Mouse (Mus musculus): ENCODE measurements around the gene Sorl1. TPM values are rescaled to one million over a fixed set of nuclear protein-coding genes. Genes with fewer than 3 reads are reported as not detected.

Sorl1 gene
- polyA plus RNA-seq (2012; rRNA removed): 58.1 and 80.7 TPM in 2 replicates

- DNase-seq: peak; percentile 80
- no peaks in the 10 kb centered on the region for H3K27me3 ChIP-seq (replicated peaks; ENCODE audit: control insufficient read depth, insufficient read depth, low read length)
- H3K4me1 ChIP-seq (ENCODE audit: control insufficient read depth, insufficient read depth, low read length): peaks cover 12% of the 10 kb centered on the region
- H3K27ac ChIP-seq (ENCODE audit: insufficient read depth, low read depth, low read length): peak within 1 kb of the TSS; percentile 72
- TF ChIP-seq CTCF (conservative IDR thresholded peaks at IDR 0.05; ENCODE audit: insufficient read depth, insufficient read length, low read depth, low read length) (peak; percentile 48; the same call in 1 of the 2 replicates), POLR2A (IDR thresholded peaks at IDR 0.05; ENCODE audit: low read depth, low read length) (peak; percentile 16)
- no peaks in the 10 kb centered on the region for H3K36me3 ChIP-seq (ENCODE audit: control insufficient read depth, insufficient read depth, low read length)
- H3K4me3 ChIP-seq (ENCODE audit: insufficient read depth, low read depth, low read length): peak within 1 kb of the TSS; percentile 86
- 4% methylated on average over 90 of the region's 94 CpGs for WGBS
Observed at GRCm38 (mm10) chr9:42123713-42124576, at the start of gene Sorl1. Gene Sorl1 (minus strand): TSS chr9:42124297.

GRCm38 (mm10) chr9:42173781-42174180 lies 49.7 kb upstream of the Sorl1 start:
- DNase-seq: no peak
- no peak for TF ChIP-seq POLR2A (IDR thresholded peaks at IDR 0.05; ENCODE audit: low read depth, low read length)
- no peak for TF ChIP-seq CTCF (conservative IDR thresholded peaks at IDR 0.05; ENCODE audit: insufficient read depth, insufficient read length, low read depth, low read length)
- H3K36me3 ChIP-seq (ENCODE audit: control insufficient read depth, insufficient read depth, low read length): no peaks in the 10 kb centered on the region
- 70% methylated on average over 3 of the region's 3 CpGs for WGBS
- H3K4me1 ChIP-seq (ENCODE audit: control insufficient read depth, insufficient read depth, low read length): no peaks in the 10 kb centered on the region
- H3K27me3 ChIP-seq (replicated peaks; ENCODE audit: control insufficient read depth, insufficient read depth, low read length): no peaks in the 10 kb centered on the region
- no peak overlapping the region for H3K4me3 ChIP-seq (ENCODE audit: insufficient read depth, low read depth, low read length)
- H3K27ac ChIP-seq (ENCODE audit: insufficient read depth, low read depth, low read length): no peak overlapping the region

GRCm38 (mm10) chr9:42169491-42169890 lies 45.4 kb upstream of the Sorl1 start:
- DNase-seq: no peak
- Histone ChIP-seq H3K36me3 (ENCODE audit: control insufficient read depth, insufficient read depth, low read length) (no peaks in the 10 kb centered on the region), H3K27ac (ENCODE audit: insufficient read depth, low read depth, low read length) (no peak overlapping the region), H3K4me1 (ENCODE audit: control insufficient read depth, insufficient read depth, low read length) (no peaks in the 10 kb centered on the region), H3K27me3 (replicated peaks; ENCODE audit: control insufficient read depth, insufficient read depth, low read length) (no peaks in the 10 kb centered on the region), H3K4me3 (ENCODE audit: insufficient read depth, low read depth, low read length) (no peak overlapping the region)
- TF ChIP-seq CTCF (conservative IDR thresholded peaks at IDR 0.05; ENCODE audit: insufficient read depth, insufficient read length, low read depth, low read length) (no peak), POLR2A (IDR thresholded peaks at IDR 0.05; ENCODE audit: low read depth, low read length) (no peak)
- 86% methylated on average over 8 of the region's 8 CpGs for WGBS

GRCm38 (mm10) chr9:42169025-42169424 lies 44.9 kb upstream of the Sorl1 start:
- no peak for DNase-seq
- no peak for TF ChIP-seq POLR2A (IDR thresholded peaks at IDR 0.05; ENCODE audit: low read depth, low read length)
- TF ChIP-seq CTCF (conservative IDR thresholded peaks at IDR 0.05; ENCODE audit: insufficient read depth, insufficient read length, low read depth, low read length): no peak

GRCm38 (mm10) chr9:42164930-42165329 lies 40.8 kb upstream of the Sorl1 start:
- no peak overlapping the region for H3K27ac ChIP-seq (ENCODE audit: insufficient read depth, low read depth, low read length)
- H3K36me3 ChIP-seq (ENCODE audit: control insufficient read depth, insufficient read depth, low read length): no peaks in the 10 kb centered on the region
- no peak overlapping the region for H3K4me3 ChIP-seq (ENCODE audit: insufficient read depth, low read depth, low read length)
- no peak for DNase-seq
- 0 out of 2 replicates have a peak, but pooled peaks have one; percentile 3 for TF ChIP-seq CTCF (conservative IDR thresholded peaks at IDR 0.05; ENCODE audit: insufficient read depth, insufficient read length, low read depth, low read length)
- no peak for TF ChIP-seq POLR2A (IDR thresholded peaks at IDR 0.05; ENCODE audit: low read depth, low read length)
- WGBS: 76% methylated on average over 2 of the region's 2 CpGs
- no peaks in the 10 kb centered on the region for H3K4me1 ChIP-seq (ENCODE audit: control insufficient read depth, insufficient read depth, low read length)
- H3K27me3 ChIP-seq (replicated peaks; ENCODE audit: control insufficient read depth, insufficient read depth, low read length): no peaks in the 10 kb centered on the region

More at GRCm38 (mm10) chr9:42169025-42169424, 44.9 kb upstream of the Sorl1 start:
- H3K4me3 ChIP-seq (ENCODE audit: insufficient read depth, low read depth, low read length): no peak overlapping the region
- no peak overlapping the region for H3K27ac ChIP-seq (ENCODE audit: insufficient read depth, low read depth, low read length)
- H3K36me3 ChIP-seq (ENCODE audit: control insufficient read depth, insufficient read depth, low read length): no peaks in the 10 kb centered on the region
- H3K4me1 ChIP-seq (ENCODE audit: control insufficient read depth, insufficient read depth, low read length): no peaks in the 10 kb centered on the region
- WGBS: 90% methylated on average over 7 of the region's 7 CpGs
- no peaks in the 10 kb centered on the region for H3K27me3 ChIP-seq (replicated peaks; ENCODE audit: control insufficient read depth, insufficient read depth, low read length)

- Histone ChIP-seq H3K4me3 (ENCODE audit: insufficient read depth, low read depth, low read length) (no peak overlapping the region), H3K27ac (ENCODE audit: insufficient read depth, low read depth, low read length) (no peak overlapping the region), H3K27me3 (replicated peaks; ENCODE audit: control insufficient read depth, insufficient read depth, low read length) (no peaks in the 10 kb centered on the region), H3K4me1 (ENCODE audit: control insufficient read depth, insufficient read depth, low read length) (no peaks in the 10 kb centered on the region), H3K36me3 (ENCODE audit: control insufficient read depth, insufficient read depth, low read length) (no peaks in the 10 kb centered on the region)
- WGBS: 93% methylated on average over 4 of the region's 4 CpGs
- no peak for DNase-seq
- TF ChIP-seq CTCF (conservative IDR thresholded peaks at IDR 0.05; ENCODE audit: insufficient read depth, insufficient read length, low read depth, low read length) (no peak), POLR2A (IDR thresholded peaks at IDR 0.05; ENCODE audit: low read depth, low read length) (no peak)
Observed at GRCm38 (mm10) chr9:42163011-42163410, 38.9 kb upstream of the Sorl1 start.

- Histone ChIP-seq H3K4me1 (ENCODE audit: control insufficient read depth, insufficient read depth, low read length) (no peaks in the 10 kb centered on the region; the same call in 1 of the 2 replicates), H3K27me3 (replicated peaks; ENCODE audit: control insufficient read depth, insufficient read depth, low read length) (no peaks in the 10 kb centered on the region), H3K27ac (ENCODE audit: insufficient read depth, low read depth, low read length) (no peak overlapping the region), H3K36me3 (ENCODE audit: control insufficient read depth, insufficient read depth, low read length) (no peaks in the 10 kb centered on the region), H3K4me3 (ENCODE audit: insufficient read depth, low read depth, low read length) (no peak overlapping the region)
- TF ChIP-seq CTCF (conservative IDR thresholded peaks at IDR 0.05; ENCODE audit: insufficient read depth, insufficient read length, low read depth, low read length) (no peak), POLR2A (IDR thresholded peaks at IDR 0.05; ENCODE audit: low read depth, low read length) (no peak)
- no peak for DNase-seq
- 71% methylated on average over 5 of the region's 5 CpGs for WGBS
Observed at GRCm38 (mm10) chr9:42159376-42159775, 35.3 kb upstream of the Sorl1 start.

Measured in kidney, adult 2 months (tissue).